14 mouse cellular contexts compared by ENCODE assay signal in genomic region chr8:84974543-84975142, GRCm38 (mm10). TPM values are rescaled to one million over a fixed set of nuclear protein-coding genes. Genes with fewer than 3 reads are reported as not detected.
DNase-seq lines count a peak whose midpoint lies in the region; ATAC-seq and TF ChIP-seq lines count a peak whose summit lies in the region.
"Had no signal": no experiment of that assay in that cellular context is flagged by ENCODE, and none has a peak within 500 bp of the region (broad histone marks: within the 10 kb centered on the region; RNA-seq: fewer than 3 reads in every experiment).

No protein-coding gene starts in this region.

- peaks cover 58% of the 10 kb centered on the region for H3K4me1 ChIP-seq in heart, embryonic 13.5 days
- H3K4me1 ChIP-seq in embryonic fibroblast, embryonic 13.5 days (ENCODE audit: control insufficient read depth, insufficient read depth, low read length) = peaks cover 4% of the 10 kb centered on the region; the same call in 1 of the 2 replicates
- peaks cover 48% of the 10 kb centered on the region for H3K4me1 ChIP-seq in midbrain, embryonic 14.5 days (ENCODE audit: control insufficient read depth, insufficient read depth, low read length)

- peaks cover 49% of the 10 kb centered on the region for H3K36me3 ChIP-seq in heart, embryonic 13.5 days
- no peaks in the 10 kb centered on the region; the same call in 1 of the 2 replicates for H3K36me3 ChIP-seq in splenic B cell, adult 2 months (ENCODE audit: control insufficient read depth, insufficient read depth, low read length, poor library complexity, severe bottlenecking)
- H3K36me3 ChIP-seq in midbrain, embryonic 14.5 days (ENCODE audit: control insufficient read depth, insufficient read depth, low read length) = peaks cover 44% of the 10 kb centered on the region

- WGBS in heart, embryonic 13.5 days = 78% methylated on average over 8 of the region's 8 CpGs
- WGBS in midbrain, embryonic 14.5 days = 82% methylated on average over 8 of the region's 8 CpGs

- H3K27me3 ChIP-seq in heart, embryonic 13.5 days (replicated peaks) = no peaks in the 10 kb centered on the region
- no peaks in the 10 kb centered on the region for H3K27me3 ChIP-seq in splenic B cell, adult 2 months (ENCODE audit: control insufficient read depth, insufficient read depth, low read length, poor library complexity, severe bottlenecking)
- peaks cover 18% of the 10 kb centered on the region for H3K27me3 ChIP-seq in midbrain, embryonic 14.5 days (ENCODE audit: control insufficient read depth, insufficient read depth, low read length)
- H3K27me3 ChIP-seq: lung, embryonic 15.5 days had no signal

- H3K4me2 ChIP-seq in heart, embryonic 13.5 days = peak overlapping the region; percentile 99
- no peak overlapping the region for H3K4me2 ChIP-seq in midbrain, embryonic 14.5 days (ENCODE audit: low read length)

- H3K27ac ChIP-seq in heart, embryonic 13.5 days (replicated peaks) = peak overlapping the region; percentile 90; the same call in 1 of the 2 replicates
- H3K27ac ChIP-seq in embryonic fibroblast, embryonic 13.5 days (ENCODE audit: insufficient read depth, low read length) = peak overlapping the region; percentile 91
- no peak overlapping the region for H3K27ac ChIP-seq in midbrain, embryonic 14.5 days (replicated peaks; ENCODE audit: low read depth, low read length)
- H3K27ac ChIP-seq: lung, embryonic 15.5 days had no signal

- H3K9ac ChIP-seq in heart, embryonic 13.5 days = peak overlapping the region; percentile 88; the same call in 1 of the 2 replicates
- no peak overlapping the region for H3K9ac ChIP-seq in midbrain, embryonic 14.5 days (replicated peaks; ENCODE audit: low read length)
- H3K9ac ChIP-seq: lung, embryonic 15.5 days had no signal

- intact Hi-C loops in left cerebral cortex, postnatal 25 days (cut with DNase I) = loop anchor here (2.0 to 5.0 kb wide), 2 partner anchors 50 to 977 kb away; partner anchors contain the start of genes Asna1 and Samd1

- no peak for TF ChIP-seq POLR2A in embryonic fibroblast, embryonic 13.5 days (IDR thresholded peaks at IDR 0.05; ENCODE audit: low read depth, low read length)

- no peak for ATAC-seq in heart, embryonic 13.5 days (ENCODE audit: extremely low read depth, insufficient number of reproducible peaks, low FRiP score, low TSS enrichment)
- no peak for ATAC-seq in midbrain, embryonic 14.5 days (ENCODE audit: low FRiP score, low TSS enrichment)

- peak overlapping the region; percentile 73 for H3K4me3 ChIP-seq in heart, embryonic 13.5 days
- H3K4me3 ChIP-seq in embryonic fibroblast, embryonic 13.5 days (ENCODE audit: insufficient read depth, low read length) = no peak overlapping the region
- no peak overlapping the region for H3K4me3 ChIP-seq in midbrain, embryonic 14.5 days (replicated peaks; ENCODE audit: low read depth, low read length)
- H3K4me3 ChIP-seq: lung, embryonic 15.5 days had no signal

- no peak for TF ChIP-seq CTCF in embryonic fibroblast, embryonic 13.5 days (IDR thresholded peaks at IDR 0.05; ENCODE audit: borderline replicate concordance, insufficient read depth, low read length)

- DNase-seq in heart, adult 8-10 months (ENCODE audit: low spot score) = no peak
- peak; percentile 28 to 38 for DNase-seq in spleen, postnatal 10 days (ENCODE audit: low spot score in 2 of 2)
- no peak for DNase-seq in spleen, postnatal 36 days (ENCODE audit: low spot score in 2 of 2)
- DNase-seq in splenic B cell, adult 2 months (ENCODE audit: low read depth, low spot score) = peak; percentile 70
- DNase-seq in midbrain, embryonic 14.5 days = no peak
- no peak for DNase-seq in left cerebral cortex, postnatal 25 days (ENCODE audit: low spot score in 2 of 2)

- H3K9me3 ChIP-seq in heart, embryonic 13.5 days = no peaks in the 10 kb centered on the region
- no peaks in the 10 kb centered on the region for H3K9me3 ChIP-seq in midbrain, embryonic 14.5 days (ENCODE audit: control insufficient read depth, low read length)
- H3K9me3 ChIP-seq: lung, embryonic 15.5 days had no signal

RNA-seq across cellular contexts. Expression of gene Junb, which starts 3.9 kb away (rescaled TPM):
- 12.8 and 12.9 TPM in 2 replicates for polyA plus RNA-seq in heart, embryonic 13.5 days (2015; fragmentation: Nextera tagmentation; extraction: Ambion mirVana)
- total RNA-seq in heart, adult 8-10 months (2022) = 10 to 100 TPM; 17.8 to 32.3 (median 23.9) TPM
- 35.0 and 42.0 TPM in 2 replicates for polyA plus RNA-seq in embryonic fibroblast, embryonic 13.5 days (2011; ENCODE audit: insufficient read length, low read depth, missing spikeins)
- polyA plus RNA-seq in midbrain, embryonic 14.5 days (2014; fragmentation: Nextera tagmentation; extraction: Ambion mirVana) = 4.3 and 5.7 TPM in 2 replicates
- 10 to 100 TPM; 73.3 to 85.1 TPM for total RNA-seq in left cerebral cortex, postnatal 25 days (2021)

RNA-seq across cellular contexts. Expression of gene Rnaseh2a, which starts 5.1 kb away (rescaled TPM):
- 82.8 and 83.4 TPM in 2 replicates for polyA plus RNA-seq in heart, embryonic 13.5 days (2015; fragmentation: Nextera tagmentation; extraction: Ambion mirVana)
- total RNA-seq in heart, adult 8-10 months (2022) = 10 to 100 TPM; 41.9 to 61.3 (median 55.0) TPM
- polyA plus RNA-seq in embryonic fibroblast, embryonic 13.5 days (2011; ENCODE audit: insufficient read length, low read depth, missing spikeins) = 27.9 and 30.7 TPM in 2 replicates
- polyA plus RNA-seq in midbrain, embryonic 14.5 days (2014; fragmentation: Nextera tagmentation; extraction: Ambion mirVana) = 51.7 and 54.4 TPM in 2 replicates
- total RNA-seq in left cerebral cortex, postnatal 25 days (2021) = 10 to 100 TPM; 40.7 to 42.2 TPM

RNA-seq across cellular contexts. Expression of gene Prdx2, which starts 5.3 kb away (rescaled TPM):
- polyA plus RNA-seq in heart, embryonic 13.5 days (2015; fragmentation: Nextera tagmentation; extraction: Ambion mirVana) = 733 and 747 TPM in 2 replicates
- 100 to 1,000 TPM; 644 to 711 (median 676) TPM for total RNA-seq in heart, adult 8-10 months (2022)
- polyA plus RNA-seq in embryonic fibroblast, embryonic 13.5 days (2011; ENCODE audit: insufficient read length, low read depth, missing spikeins) = 244 and 312 TPM in 2 replicates
- polyA plus RNA-seq in midbrain, embryonic 14.5 days (2014; fragmentation: Nextera tagmentation; extraction: Ambion mirVana) = 1,531 and 1,588 TPM in 2 replicates
- 100 to 1,000 TPM; 340 to 356 TPM for total RNA-seq in left cerebral cortex, postnatal 25 days (2021)

RNA-seq across cellular contexts. Expression of gene Gm49661, which starts 5.4 kb away (rescaled TPM):
- not detected in 2 replicates for polyA plus RNA-seq in heart, embryonic 13.5 days (2015; fragmentation: Nextera tagmentation; extraction: Ambion mirVana)
- 1 to 10 TPM in 2 of 4 experiments, not detected in 2; 2.4 to 5.9 TPM for total RNA-seq in heart, adult 8-10 months (2022)
- not detected in 2 replicates for polyA plus RNA-seq in embryonic fibroblast, embryonic 13.5 days (2011; ENCODE audit: insufficient read length, low read depth, missing spikeins)
- not detected in 2 replicates for polyA plus RNA-seq in midbrain, embryonic 14.5 days (2014; fragmentation: Nextera tagmentation; extraction: Ambion mirVana)
- 1 to 10 TPM in 1 of 2 experiments, not detected in 1; 3.5 TPM for total RNA-seq in left cerebral cortex, postnatal 25 days (2021)
- total RNA-seq: adrenal gland, postnatal 4 days; layer of hippocampus, postnatal 25 days; monocyte, adult 5-6 weeks had no signal
- polyA plus RNA-seq: heart, embryonic 16.5 days; kidney, adult 2 months; lung, embryonic 15.5 days had no signal

RNA-seq across cellular contexts. Expression of gene Hook2, which starts 15.8 kb away (rescaled TPM):
- 7.2 and 7.3 TPM in 2 replicates for polyA plus RNA-seq in heart, embryonic 13.5 days (2015; fragmentation: Nextera tagmentation; extraction: Ambion mirVana)
- 1 to 10 TPM; 1.9 to 3.5 (median 2.7) TPM for total RNA-seq in heart, adult 8-10 months (2022)
- polyA plus RNA-seq in embryonic fibroblast, embryonic 13.5 days (2011; ENCODE audit: insufficient read length, low read depth, missing spikeins) = 7.9 and 8.1 TPM in 2 replicates
- polyA plus RNA-seq in midbrain, embryonic 14.5 days (2014; fragmentation: Nextera tagmentation; extraction: Ambion mirVana) = 25.8 and 31.4 TPM in 2 replicates
- total RNA-seq in left cerebral cortex, postnatal 25 days (2021) = 1 to 10 TPM; 7.2 to 8.5 TPM

Comparison
In these comparisons a context has a peak if more than half of its experiments do, and no peak if none do; other contexts are left out.
1. DNase-seq: peak in spleen, postnatal 10 days (2 of 2) and splenic B cell, adult 2 months (single experiment); none in heart, adult 8-10 months (single experiment), spleen, postnatal 36 days (0 of 2), midbrain, embryonic 14.5 days (single experiment) and left cerebral cortex, postnatal 25 days (0 of 2).